Mouse (Mus musculus) Muller cell, postnatal 12 days (primary cell): Measurements from ENCODE around the gene Nsun2.
A peak's percentile ranks its signal among the peaks of the same experiment; 100 is the strongest.

Source experiments
- DNase-seq: peaks from one replicate; pipeline ENCODE4 v3.0.0-alpha.2; 2015; ENCODE audit errors: inconsistent ontology term

The Nsun2 gene

DNA sequence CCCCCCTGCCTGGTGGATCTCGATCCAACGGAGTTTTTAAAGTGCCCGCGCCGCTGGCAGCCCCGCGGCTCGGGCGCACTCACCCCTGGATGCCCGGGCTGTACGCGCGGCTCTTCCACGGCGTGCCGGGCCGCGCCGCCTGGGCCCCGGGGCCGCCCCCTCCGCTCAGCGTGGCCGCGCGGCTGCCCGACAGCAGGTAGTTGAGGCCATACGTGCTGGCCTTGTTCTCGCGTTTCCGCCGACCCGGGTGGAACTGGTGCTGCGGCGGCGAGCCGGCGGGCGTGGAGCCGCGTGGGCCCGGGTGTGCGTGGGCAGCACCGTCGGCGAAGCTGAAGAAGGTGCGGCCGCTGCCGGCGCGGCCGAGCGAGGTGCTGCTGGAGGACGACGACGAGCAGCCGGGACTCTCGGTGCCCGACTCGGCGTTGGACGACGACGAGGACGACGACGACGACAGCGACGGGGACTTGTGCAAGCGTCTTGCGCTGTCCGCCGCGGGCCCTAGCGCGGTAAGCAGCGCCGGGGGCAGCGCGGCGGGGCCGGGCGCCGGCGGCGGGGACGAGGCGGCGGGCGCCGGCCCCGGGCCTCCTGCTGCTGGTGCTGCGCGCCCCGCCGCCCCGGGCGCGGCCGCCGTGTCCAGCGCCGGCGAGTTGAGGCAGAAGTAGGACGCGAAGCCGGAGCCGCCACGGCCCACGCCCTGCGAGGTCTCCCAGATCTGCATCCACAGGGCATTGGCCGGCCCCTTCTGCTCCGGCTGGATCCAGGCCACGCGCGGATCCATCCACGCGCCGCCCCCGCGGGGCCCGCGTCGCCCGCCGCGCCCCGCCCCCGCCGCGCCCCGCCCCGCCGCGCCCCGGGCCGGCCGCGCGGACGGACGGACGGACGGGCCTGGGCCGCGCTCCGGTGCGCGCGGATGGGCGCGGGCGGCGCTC is at the start of gene Nsun2:
Gene Nsun2, plus strand, starts transcription at position 342 of the 929 bp plus-strand sequence.
- DNase-seq, result peak; percentile 49

DNA sequence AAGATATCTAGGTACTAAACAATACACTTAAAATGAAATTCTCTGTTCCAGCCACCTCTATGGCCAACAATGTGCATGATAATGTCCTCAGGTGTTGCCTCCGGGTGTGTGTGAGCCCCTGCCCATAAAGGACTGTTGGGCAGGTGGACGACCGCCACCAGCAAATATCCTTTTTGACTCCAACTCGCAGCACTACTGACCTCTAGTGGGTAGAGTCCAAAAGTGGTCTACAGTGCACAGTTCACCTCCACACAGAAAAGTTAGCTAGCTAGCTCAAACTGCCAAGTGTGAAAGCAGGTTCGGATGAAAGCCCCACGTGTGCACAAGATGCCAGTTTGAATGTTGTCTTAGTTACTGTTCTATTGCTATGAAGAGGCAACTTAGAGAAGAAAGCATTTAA is 48.2 kb upstream of the Nsun2 start:
- peak; percentile 13 for DNase-seq

DNA sequence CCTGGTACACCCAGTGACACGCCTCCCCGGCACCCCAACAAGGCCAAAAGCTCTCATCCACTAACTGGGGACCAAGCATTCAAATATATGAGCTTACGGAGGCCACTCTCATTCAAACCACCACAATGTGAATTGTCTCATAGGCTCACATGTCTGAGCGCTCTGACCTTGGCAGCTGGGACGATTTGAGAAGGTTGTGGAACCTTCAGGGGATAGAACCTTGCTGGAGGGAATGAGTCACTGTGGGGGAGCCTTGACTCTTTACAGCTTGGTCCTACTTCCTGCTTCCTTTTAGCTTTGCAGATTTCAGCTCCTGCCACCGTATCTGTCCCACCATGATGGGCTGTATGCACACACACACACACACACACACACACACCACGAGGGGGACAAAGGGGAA is 47.7 kb upstream of the Nsun2 start:
- DNase-seq, result no peak

DNA sequence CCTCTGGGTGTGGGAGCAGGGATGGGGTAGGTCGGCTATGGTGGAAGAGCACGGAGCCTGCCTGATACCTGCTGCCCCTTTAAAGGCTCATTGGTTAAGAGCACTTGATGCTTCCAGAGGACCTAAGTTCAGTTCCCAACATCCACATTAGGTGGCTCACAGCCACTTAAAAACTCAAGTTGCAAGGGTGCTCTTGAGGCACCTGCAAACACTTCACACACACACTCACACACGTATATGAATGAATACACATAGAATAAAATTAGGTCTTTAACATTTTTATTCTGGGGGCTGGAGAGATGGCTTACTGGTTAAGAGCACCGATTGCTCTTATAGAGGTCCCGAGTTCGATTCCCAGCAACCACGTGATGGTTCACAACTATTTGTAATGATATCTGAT is 46.4 kb upstream of the Nsun2 start:
- DNase-seq, result no peak

DNA sequence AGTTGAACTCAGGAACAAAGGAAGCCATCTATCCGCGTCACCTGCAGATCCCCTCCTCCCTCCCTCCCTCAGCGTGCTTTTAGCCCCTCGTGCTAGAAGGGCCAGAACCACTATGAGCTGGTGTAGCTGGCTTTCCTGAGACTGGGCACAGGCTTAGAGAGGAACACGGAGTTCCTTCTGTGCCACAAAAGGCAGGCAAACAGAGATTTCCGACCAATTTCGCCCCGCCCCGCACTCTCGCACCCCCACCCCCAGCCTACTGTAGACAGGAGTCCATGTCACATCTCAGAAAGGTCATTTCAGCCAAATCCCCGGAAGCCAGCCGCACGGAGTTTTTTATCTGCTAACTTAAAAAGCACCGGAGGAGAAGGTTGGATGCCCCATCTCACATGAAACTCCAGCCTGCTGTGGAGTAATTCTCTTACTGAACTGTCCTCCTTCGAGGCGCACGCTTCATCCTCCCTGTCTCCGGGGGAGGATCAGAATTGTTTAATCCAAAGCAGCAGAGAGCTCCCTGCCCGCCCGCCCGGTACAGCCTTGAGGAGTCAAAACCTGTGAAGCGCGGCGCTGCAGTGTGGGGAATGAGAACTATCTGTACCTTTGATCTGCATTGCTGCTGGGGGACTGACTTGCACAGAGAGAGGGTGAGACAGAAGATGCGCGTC is 45.8 kb upstream of the Nsun2 start:
- peak; percentile 5 for DNase-seq

DNA sequence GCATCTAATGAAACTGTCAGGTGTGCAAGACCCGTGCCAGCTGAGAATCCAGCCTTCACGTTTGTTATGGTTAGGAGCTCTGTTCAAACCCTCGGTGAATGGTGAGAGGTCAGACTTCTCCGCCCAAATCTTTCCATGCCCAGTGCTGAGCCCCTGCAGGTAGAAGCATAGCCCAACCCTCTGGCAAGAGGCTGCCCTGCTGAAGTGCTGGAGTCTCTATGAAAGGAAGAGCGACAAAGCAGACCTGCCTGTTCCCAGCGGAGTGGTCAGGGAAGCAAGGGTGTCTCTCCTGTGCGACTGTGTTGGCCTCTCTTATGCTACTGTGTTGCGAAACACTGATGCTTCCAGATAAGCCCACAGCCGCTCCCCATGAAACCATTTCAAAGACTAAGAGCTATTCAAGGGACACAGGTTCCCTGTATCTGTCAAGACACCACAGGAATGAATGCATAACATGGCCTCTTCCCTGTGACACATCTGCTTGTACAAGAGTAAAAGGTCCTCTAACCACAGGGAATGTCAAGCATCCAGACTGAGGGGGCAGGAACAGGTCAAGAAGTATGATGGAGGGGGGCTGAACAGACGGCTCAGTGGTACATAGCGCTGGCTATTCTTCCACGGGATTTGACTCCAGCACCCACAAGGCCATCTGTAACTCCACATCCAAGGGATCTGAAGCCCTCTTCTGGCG is 44.8 kb upstream of the Nsun2 start:
- peak; percentile 82 for DNase-seq

DNA sequence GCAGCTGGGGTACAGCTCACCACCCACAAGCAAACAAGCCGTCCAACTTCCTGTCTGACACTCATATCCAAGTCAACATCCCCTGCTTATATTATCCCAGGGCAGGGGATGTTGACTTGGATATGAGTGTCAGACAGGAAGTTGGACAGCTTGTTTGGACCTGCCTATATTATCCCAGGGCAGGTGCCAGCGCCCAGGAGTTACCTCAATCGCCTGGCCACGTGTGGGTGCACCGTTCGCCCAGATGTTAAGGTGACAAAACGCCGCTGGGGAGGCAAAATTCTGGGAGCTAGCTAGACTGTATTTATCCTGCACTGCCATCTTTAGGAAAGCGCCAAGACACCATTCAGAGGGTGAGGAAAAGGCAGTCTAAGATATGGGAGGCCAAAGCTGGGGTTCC is 43.8 kb upstream of the Nsun2 start:
- no peak for DNase-seq

DNA sequence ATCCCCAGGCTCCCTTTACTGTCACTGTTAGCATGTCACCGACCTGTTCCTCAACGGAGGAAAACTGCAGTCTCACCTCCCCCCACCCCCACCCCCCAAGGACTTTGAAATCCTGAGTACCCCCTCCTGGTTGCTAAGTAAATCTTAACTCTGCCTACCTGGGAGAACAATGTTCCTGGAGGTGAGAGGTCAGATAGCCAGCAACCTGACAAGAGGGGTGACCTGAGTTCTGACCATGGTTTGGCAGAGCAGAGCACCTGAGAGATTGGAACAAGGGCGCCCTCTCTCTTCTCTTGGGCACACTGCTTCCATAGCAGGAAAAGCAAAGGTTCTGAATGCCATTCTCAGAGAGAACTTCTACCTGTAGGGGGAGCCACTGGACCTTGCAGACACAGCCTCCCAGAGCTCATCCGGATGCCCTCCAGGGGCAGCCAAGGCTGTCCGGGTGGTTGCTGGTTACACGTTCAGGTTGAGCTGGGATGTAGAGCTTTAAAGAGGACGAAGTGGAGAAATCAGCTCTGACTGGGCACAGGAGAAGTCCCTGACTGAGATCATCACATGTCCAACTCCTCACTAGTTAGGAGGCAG is 40.6 kb upstream of the Nsun2 start:
- peak; percentile 20 for DNase-seq

DNA sequence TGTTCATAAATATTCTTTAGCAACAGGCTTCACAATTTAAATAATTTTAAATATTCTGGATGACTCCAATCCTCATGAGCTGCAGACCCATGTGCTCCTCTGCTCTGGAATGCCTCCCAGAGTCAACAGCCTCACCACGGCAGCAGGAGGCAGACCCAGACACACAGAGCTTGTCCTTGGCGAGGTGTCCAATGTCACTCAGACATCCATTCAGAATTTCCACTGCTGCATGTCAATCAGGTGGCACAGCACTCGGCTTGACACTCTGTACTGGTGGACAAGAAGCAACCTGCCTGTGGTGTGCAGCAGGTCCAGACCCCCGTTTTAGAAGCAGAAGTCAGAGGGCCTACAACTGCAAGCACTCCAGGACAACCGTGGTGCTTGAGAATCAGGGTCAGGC is 35.3 kb upstream of the Nsun2 start:
- no peak for DNase-seq

DNA sequence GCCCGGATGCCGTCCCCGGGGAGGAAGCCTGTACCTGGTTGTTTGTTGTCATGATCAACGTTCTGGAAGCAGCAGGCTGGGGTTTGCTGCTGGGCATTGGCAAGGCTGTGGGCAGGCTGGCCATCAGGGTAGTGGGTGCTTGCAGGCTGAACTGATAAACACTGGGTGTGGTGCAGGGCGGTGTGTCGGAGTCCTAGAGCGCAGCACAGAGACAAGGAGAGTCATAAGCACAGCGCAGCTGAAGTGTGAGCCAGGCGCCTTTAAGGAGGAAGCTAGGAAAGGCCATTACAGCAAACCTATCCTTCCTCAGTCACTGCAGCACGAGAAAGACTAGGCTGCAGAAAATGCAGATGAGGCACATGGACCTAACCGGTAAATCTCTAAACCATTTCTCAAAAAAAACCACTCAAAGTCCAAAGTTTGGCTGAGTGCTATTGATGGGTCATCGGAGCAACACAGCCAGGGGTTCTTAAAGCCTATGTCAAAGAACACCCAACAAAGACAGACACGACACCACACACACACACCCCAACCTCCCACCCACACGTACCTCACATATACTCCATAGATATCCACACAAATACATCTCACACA is 31.3 kb upstream of the Nsun2 start:
- no peak for DNase-seq

DNA sequence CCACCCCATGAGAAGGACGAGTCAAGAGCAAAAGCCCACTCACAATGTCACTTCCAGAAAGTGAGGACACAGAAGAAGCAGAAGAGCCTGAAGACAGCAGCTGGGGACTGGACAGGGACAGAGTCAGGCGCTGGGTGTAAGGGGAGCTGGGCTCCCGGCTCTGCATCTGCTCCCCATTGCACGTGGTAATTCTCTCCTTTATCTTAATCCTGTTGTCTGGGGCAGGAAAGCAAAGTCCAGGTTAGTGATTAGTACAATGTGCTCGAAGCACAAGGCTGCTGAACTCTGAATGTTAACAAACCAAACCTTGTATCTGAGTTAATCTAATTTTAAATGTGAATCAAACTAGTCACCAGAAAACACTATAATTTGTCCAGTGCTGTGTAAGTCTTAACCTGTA is 30.7 kb upstream of the Nsun2 start:
- DNase-seq, result no peak

DNA sequence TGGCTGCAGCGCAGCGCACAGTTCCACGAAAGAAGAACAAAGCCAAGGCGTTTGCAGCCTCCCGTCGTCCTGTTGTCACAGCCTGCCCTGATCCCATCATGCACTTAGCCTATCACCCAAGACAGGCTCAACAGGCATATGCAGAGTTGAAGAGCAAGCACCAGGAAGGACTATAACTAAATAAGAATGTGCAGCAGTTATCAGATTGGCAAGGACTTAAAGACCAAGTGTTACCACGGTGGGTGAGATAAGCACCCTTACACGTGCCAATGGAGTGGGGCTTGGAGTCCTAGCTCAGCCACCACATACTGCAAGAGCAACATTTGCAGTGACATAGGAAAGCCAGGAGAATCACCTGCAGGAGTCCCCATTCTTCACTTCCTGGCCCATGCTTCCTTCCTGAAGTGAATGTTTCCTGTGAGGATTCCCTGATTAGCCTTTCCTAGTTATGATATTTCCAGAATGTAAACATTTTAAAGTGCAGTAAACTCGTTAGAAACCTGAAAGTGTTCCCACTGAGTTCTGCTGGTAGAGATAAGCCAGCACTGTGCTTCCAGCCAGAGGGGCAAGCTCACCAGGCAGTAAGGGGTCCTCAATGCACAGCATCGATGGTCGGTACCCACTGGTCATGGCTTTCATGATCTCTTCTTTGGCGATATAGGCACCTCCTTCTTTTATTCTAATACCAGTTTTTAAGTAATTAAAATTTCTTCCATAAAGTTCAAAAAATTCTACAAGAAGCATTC is 27.0 kb upstream of the Nsun2 start:
- DNase-seq, result no peak

DNA sequence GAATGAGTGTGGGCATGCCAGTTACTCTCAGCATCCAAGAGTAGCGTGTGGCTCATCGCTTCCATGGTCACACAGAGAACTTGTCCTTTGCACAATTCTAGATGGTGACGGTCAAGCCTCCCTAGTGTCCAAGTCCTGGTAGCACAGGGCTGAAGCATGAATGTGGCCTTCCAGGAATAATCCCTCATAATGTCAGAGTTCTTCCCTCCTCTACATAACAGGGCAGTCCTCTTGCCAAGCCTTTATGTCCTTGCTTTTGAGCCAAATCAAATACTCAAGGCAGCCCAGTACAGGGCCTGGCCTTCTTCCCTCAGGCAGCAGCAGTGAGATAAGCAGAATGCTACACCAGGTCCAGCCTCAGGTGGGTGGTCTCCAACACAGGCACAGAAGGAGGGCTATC is 25.9 kb upstream of the Nsun2 start:
- no peak for DNase-seq

DNA sequence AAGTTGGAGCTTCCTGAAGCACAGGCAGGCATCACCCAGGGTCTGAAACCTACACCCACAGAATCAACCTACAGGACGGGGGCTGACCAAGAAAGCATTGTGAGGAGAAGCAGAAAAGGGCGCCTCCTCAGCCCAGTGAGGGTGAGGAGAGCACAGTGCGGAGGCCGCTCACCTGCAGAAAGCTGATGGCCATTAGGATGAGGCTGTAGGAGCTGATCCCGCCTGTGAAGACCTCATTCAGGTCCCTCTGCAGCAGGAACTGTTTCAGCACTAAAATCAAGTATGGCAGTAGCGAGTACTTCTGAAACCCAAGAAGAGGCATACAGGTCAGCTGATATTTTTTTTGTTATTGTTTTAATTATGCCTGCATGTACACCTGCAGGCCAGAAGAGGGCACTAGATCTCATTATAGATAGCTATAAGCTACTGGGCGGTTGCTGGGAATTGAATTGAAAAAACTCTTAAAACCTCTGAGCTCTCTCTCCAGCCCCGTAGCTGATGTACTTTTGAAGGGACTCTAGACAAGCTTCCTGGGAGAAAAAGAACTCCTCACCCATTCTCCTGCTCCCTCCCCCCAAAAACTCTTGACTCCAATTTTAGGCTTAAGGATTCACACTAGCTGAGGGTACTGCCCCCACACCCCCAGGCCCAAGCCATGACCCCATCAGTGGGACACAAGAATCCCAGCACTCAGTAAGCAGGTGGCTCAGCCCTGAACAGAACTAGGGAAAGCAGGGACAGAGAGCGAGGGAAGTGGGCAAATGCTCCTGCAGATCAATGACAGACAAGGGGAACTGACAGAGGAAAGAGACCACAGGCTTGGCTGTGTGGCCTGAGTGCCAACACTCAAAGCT is 23.9 kb upstream of the Nsun2 start:
- DNase-seq, result peak; percentile 27

DNA sequence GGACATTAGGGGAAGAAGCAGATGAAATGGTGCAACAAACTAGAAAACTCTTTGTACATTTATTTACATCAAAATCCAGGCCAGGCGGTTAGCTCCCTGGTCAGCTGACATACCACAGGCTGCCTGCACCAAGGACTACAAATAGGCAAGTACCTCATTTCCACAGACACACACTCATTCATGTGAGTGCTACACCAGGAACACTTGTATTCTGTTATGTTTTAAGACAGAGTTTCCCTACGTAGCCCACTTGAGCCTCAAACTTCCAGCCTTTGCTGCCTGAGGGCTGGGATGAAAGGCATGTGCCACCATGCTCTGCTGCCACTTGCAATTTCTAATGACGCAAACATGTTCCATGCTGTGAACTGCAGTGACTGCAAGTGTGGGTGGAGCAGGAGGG is 18.5 kb upstream of the Nsun2 start:
- DNase-seq, result no peak

DNA sequence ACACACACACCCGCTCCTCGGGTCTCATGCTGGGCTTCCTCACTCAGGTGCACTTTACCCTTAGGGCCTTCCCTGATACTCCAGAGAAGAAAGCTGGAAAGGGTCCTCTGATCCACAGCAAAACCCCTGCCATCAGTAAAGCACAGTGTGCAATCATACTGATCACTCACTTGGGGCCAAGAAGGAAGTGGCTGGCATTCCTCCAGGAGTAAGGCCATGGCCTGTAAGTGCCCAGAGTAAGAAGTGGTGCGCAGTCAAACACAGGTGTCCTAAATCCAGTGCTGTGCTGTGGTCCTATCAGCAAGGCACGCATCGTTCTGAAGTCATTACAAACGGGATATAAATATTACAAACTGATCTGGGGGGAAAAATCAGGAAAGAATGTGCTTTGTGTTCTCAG is 16.1 kb upstream of the Nsun2 start:
- no peak for DNase-seq

DNA sequence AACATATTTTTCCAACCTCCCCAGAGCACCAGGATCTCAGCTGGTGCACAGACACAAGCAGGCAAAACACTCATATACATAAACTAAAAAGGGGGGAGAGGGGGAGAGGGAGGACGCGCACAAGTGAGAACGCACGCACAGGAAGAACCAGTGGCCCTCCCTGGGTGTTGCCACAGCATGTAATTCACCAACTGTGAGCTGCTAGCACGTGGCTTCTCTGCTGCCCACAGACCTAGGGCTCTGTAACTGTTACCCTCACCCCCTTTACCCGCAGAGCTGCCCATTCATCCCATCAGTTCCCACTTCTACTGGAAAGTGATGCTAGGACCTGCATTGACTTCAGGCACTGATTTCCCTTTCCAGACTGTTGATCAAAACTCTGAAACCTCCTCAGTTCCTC is 14.4 kb upstream of the Nsun2 start:
- DNase-seq, result no peak

DNA sequence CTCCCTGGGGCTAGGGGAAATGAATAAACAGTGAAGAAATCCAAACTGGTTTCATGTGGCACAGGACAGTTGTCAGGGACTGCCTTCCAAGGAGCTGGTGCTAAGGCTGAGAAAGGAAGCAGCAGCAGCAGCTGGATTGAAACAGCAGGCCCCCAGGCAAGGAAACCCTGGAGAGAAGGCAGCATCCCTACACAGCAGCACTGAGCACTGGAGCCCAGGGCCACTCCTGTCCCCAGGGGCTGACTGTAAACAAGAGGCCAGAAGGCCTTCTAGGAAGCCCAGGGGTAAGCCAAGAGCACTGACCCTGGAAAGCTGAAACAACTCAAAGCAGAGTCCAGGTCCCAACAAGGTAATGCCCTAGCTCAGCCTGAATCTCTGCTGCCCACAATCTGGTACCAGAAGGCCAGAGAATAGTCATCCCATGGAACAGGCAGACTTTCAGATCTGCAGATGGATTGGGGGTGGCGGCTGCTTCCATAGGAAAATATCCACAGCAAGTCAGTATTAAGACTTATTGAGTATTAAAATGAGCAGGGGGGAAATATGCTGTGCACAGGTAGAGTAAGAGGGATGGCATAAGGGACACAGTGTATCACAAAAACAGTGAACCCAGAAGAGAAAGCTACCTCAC is 11.3 kb upstream of the Nsun2 start:
- no peak for DNase-seq

DNA sequence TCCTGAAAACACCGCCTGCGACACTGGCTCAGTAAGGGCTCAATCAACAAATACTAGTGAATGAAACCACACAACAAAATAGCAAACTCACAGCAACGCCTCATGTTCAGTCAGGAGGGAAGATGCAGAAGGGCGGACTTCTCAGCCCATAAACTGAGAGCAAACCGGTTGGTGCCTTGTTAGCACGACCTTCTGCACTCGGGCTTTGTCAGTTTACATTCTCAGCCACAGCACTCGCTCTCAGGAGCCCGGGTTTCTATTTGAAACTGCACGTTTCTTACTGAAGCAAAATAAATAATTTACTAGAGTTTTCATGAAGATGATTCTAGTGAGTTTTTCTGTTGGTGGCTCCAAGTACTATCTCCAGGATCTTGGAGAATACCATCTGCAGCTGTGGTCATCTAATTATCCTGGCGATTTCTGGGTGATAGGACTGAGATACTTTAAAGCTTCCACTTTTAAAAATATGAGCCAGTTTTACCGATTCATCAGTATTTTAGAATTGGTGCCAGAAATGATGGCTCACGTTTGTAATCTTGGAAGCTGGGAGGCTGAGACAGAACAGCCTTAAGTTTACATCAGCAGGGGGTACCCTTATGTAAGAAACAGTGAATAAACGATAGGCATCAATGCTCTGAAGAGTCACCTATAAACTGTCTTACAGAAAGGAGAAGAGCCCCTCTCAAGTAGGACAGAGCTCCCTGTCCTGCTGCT is 9.9 kb upstream of the Nsun2 start:
- no peak for DNase-seq
